Mouse (Mus musculus) erythroblast, embryonic 14.5 days (primary cell): Measurements from ENCODE around the gene 1110051M20Rik.

Experiments
- GATA1 ChIP-seq: IDR thresholded peaks from 2 replicates; pipeline ENCODE4 v1.6.1; 2012; ENCODE audit warnings: low read length, inconsistent platforms, mixed read lengths
- TAL1 ChIP-seq: IDR thresholded peaks from 3 replicates; pipeline ENCODE4 v1.6.1; 2012; ENCODE audit warnings: low read length, inconsistent platforms, mixed read lengths

- no peak for TF ChIP-seq GATA1
- TF ChIP-seq TAL1: no peak
Measured at GRCm38 (mm10) chr2:91299156-91299555, 145.3 kb downstream of the 1110051M20Rik start.
